Mouse (Mus musculus) spleen, postnatal 14 days (tissue): ENCODE measurements around the gene Rfk.

Experiments used
- DNase-seq, 2 experiments: peaks; one replicate each; pipeline ENCODE4 v3.0.0; 2021 to 2022; ENCODE audit warnings: low spot score in 2 of 2

Rfk gene

DNA sequence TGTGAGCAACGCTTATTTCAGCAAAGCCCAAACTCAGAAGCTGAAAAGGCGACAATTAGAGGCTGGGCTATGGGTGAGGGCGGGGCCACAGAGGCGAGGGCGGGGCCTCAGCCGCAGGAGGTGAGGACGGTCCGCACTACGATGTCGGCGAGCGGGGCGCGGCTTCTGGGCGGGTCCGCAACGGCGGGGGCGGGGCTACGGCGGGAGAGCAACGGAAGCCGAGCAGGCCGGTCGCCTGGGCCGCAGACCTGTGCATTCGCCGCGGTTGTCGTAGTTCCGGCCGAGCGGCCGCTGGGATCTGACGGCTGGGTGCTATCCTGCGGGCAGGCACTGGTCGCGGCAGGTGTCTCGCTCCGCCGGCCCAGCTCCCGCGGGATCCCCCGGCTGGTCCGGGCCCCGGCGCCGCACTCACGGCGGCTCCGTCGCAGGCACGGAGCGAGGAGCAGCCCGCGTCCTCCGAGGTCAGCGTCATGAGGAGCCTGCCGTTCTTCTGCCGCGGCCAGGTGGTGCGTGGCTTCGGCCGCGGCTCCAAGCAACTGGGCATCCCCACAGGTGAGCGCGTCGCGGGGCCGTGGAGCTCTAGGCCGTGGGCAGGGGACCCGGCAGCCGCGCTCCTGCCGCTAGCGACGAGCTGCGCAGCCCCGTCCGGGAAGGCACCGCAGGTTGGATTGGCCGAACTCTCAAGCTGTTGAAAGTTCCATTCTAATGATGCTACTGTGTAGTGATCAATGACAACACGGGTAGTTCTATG lies at the start of gene Rfk:
TSS of gene Rfk (plus strand) at position 203 of the 751 bp plus-strand sequence.
- peak; percentile 93 to 94 for DNase-seq

- no peak for DNase-seq
Measured at GRCm38 (mm10) chr19:17344881-17345280, 49.0 kb upstream of the Rfk start.

DNA sequence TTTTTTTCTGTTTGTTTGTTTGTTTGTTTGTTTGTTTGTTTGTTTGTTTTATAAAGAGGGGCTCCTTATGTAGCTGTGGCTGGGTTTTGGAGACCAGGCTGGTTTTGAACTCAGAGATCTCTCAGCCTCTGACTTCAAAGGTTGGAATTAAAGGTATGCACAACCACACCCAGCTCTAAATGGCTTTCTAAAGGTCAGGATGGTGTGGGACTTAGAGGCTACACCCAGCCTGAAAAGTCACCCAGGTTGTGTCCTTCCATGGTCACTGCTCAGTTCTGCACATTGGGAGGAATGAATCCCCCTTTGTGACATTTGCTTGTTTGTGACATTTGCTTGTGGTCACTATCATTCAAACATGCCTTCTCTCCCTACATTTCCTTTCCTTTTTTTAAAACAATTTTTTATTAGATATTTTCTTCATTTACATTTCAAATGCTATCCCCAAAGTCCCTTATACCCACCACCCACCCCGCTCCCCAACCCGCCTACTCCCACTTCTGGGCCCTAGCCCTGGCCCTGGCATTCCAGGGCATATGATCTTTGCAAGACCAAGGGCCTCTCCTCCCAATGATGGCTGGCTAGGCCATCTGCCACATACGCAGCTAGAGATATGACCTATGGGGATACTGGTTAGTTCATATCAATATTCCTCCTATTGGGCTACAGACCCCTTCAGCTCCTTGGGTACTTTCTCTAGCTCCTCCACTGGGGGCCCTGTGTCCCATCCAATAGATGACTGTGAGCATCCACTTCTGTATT lies 46.9 kb upstream of the Rfk start:
- DNase-seq: no peak

- no peak for DNase-seq
Measured at GRCm38 (mm10) chr19:17347852-17348251, 46.0 kb upstream of the Rfk start.

GRCm38 (mm10) chr19:17353727-17354126 lies 40.1 kb upstream of the Rfk start:
- DNase-seq: no peak

DNA sequence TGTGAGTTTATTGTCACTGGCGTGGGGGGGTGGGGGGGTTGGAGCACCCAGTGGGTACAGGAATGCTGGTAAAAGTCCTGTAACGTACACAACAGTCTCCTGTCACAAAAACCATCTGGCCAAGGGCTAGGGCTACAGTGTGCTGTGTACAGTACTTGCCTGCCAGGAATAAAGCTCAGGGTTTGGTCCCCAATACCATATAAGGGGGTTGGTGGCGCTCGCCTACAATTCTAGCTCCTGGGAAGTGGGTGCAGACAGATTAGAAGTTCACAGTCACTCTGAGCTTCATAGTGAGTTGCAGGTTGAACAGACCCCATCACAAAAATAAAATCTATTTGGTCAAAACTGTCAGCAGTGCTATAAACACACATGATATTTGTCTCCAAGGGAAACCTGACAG lies 39.5 kb upstream of the Rfk start:
- no peak for DNase-seq

GRCm38 (mm10) chr19:17354797-17355196 lies 39.0 kb upstream of the Rfk start:
- DNase-seq: no peak

DNA sequence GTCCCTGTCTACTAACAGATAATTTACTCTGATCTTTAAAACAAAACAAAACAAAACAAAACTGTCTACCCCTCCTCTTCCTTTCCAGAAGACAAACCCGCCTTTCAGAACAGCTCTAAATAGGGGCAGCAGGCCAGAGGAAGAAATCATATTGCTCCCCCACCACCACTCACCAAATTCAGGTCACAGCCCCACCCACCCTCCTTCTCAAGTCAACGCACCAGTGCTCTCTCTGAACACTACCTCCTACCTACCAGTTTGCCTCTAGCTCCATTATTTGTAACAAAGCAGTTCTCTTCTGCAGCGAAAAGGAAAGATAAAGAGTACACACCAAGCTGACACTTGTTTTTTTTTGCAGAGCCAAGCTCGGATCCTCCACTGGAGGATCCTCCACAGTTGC lies 38.5 kb upstream of the Rfk start:
- DNase-seq: peak; percentile 14 to 20

DNA sequence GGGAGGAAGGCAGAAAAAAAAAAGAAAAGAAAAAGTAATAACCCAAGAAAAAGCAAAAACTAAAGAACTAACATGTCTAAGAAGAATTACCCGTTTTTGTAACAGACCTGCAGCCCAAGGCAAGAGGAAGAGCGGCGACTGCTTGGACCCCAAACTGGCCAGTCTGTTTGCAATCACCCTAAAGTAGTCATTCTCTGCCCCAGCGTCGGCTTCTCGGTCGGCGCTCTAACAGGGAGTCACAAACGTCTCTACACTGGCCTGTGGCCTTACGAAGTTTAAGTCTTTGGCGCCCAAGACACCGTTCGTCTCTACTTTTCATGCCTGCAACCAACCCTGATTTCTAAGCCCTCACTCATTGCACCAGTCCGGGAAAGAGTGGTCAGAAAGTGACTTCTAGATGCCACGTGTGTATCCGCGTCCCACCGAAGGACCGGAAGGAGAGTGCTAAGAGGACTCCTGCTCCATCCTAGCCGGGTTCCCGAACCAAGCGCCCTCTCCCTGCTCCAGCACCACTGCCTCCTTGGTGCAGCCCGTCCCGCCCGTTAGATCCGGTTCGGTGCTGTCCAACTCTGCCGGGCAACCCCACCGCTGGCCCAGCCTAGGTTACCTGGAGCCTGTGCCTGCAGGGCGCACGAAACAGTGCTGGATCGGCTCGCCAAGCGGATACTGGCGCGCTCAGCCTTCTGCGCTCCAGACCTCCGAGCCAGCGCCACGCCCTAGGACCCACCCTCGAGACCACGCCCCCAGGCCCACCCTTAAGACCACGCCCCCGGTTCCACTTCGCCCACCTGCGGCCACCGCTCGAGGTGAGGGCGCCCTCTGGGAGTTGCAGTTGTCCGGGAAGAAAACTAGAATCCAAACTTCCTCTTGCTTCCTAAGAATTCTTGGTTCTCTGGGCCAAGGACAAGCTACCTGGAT lies 37.6 kb upstream of the Rfk start:
- DNase-seq: peak; percentile 90

DNA sequence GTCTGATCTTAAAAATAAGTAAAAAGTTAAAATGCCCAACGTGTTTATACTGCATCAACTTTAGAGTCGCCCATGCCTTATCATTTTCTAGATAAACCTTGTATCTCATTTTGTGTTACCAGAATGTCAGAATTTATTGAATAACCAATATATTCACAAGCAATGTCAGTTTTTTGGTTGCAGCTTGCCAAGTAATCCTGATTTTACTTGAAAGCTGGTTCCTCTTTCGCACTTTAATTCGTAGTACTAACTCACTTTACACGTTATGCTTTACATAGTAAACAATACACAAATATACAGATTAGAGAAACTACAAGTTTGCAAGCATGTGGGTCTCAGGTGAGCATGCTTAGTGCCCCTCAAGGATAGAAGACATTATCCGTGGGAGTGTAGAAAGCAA lies 36.9 kb upstream of the Rfk start:
- no peak for DNase-seq

DNA sequence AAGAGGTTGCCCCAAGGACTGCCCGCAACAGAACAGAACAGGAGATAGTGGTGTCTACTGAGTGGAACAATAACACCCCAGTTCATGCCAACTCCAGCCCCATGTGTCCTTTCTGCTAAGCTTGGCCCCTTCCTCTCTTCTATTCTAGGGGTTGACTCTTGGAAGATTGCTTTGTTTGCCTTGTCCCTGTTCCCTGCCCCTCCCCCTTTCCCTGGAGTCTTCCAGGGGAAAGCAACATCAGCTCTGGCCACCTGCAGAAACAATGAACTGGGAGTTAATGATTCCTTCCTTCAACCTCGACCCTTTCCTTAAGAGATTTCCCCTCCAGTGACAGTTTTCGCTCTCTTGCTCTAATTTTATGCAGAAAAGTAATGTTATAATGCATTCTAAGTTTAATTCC lies 36.5 kb upstream of the Rfk start:
- DNase-seq: no peak

GRCm38 (mm10) chr19:17359315-17359890 lies 34.4 kb upstream of the Rfk start:
- DNase-seq: no peak

DNA sequence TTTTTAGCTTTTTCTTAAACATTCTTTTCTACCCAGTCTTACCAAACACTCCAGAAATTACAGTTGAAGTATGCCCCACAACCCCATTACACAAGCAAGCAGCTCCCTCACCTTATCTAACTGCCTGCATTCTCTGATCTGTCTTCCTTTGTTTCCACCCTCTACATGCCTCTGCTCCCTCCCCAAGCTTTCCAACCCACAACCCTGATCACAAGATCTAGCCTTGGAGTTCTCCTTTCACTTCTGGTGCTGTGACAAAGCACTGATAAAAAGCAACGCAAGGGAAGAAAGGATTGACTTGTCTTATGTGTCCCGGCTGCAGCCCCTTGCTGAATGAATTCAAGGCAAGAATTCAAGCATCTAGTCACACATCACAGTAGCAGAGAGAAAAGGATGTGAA lies 32.7 kb upstream of the Rfk start:
- DNase-seq: no peak

GRCm38 (mm10) chr19:17364741-17365140 lies 29.1 kb upstream of the Rfk start:
- peak; percentile 18 to 41 for DNase-seq

GRCm38 (mm10) chr19:17366364-17367090 lies 27.3 kb upstream of the Rfk start:
- no peak for DNase-seq

DNA sequence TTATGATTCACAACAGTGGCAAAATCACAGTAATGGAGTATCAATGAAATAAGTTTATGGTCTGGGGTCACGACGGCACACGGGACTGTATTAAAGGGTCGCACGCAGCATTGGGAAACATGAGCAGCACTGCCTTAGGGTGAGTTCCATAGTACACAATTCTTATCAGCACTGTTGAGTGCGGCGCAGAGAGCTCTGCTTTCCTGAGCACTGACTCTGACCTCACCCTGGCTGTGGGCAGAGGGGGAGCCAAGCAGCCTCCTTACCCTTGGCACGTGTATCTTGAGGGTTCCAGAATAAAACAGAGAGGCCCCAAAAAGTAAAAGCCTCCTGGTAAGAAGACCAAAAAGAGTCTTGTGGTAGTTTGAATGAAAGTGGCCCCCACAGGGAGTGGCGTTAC lies 25.3 kb upstream of the Rfk start:
- no peak for DNase-seq

- no peak for DNase-seq
Measured at GRCm38 (mm10) chr19:17369581-17369980, 24.3 kb upstream of the Rfk start.

GRCm38 (mm10) chr19:17372701-17373100 lies 21.1 kb upstream of the Rfk start, which contains the start of gene Gcnt1:
Gcnt1 (minus strand) TSS chr19:17372844.
- DNase-seq: no peak

DNA sequence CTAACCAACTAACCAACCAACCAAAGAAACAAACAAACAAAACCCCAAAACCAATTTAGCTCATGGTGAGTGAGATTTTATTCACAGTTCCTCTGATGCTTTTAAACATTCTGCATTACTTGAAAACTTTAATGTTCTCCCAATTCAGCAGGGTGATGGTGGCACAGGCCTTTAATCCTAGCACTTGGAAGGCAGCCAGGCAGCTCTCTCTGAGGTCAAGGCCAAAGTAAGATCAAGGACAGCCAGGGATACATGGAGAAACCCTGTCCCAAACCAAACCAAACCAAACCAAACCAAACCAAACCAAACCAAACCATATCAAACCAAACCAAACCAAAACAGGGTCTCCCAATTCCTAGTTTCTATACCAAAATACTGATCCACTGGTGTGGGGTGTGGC lies 15.0 kb upstream of the Rfk start:
- no peak for DNase-seq

- no peak for DNase-seq
Measured at GRCm38 (mm10) chr19:17380549-17380948, 13.3 kb upstream of the Rfk start.

DNA sequence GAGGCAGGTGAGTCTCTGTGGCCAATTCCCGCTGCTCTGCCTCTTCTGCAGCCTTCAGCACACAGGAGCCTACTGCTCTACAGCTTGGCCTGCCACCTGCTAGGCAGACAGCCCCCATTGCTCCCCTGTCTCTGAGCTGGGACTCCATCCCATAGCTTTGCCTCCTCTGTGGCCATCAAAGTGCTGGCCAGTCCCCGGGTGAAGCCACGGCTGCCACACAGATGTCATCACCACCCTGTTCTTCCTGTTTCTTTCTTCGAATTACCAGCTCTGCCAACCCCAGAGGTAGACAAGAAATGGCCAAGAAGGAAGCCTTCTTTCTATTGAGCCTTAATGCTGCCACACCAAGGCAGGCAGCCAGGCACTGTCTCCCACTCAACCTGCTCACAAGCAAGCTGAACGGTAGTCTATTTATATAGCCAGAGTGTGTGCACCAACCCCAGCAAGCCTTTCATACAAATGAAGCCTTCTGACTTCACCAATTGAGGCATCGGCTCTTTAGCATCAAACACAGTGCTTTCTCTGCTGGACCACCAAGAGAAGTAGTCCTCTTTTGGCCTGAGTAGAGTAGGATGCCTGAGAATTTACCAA lies 10.9 kb upstream of the Rfk start:
- DNase-seq: no peak
